ENCODE assay signal across 13 mouse cellular contexts in genomic region chr12:51736381-51736780, GRCm38 (mm10). TPM values are rescaled to one million over a fixed set of nuclear protein-coding genes. Genes with fewer than 3 reads are reported as not detected.
DNase-seq lines count a peak whose midpoint lies in the region; ATAC-seq and TF ChIP-seq lines count a peak whose summit lies in the region.
"Had no signal": no experiment of that assay in that cellular context is flagged by ENCODE, and none has a peak within 500 bp of the region (broad histone marks: within the 10 kb centered on the region; RNA-seq: fewer than 3 reads in every experiment).

No protein-coding gene starts in this region.

- H3K4me3 ChIP-seq in forebrain, embryonic 15.5 days: no peak overlapping the region
- no peak overlapping the region for H3K4me3 ChIP-seq in forebrain, postnatal 0 days (ENCODE audit: low read depth, low read length)
- H3K4me3 ChIP-seq in intestine, embryonic 14.5 days (ENCODE audit: low read depth, low read length): no peak overlapping the region
- no peak overlapping the region for H3K4me3 ChIP-seq in intestine, postnatal 0 days (ENCODE audit: low read depth, low read length)
- H3K4me3 ChIP-seq in testis, adult 2 months (ENCODE audit: control insufficient read depth, low read depth, low read length): no peak overlapping the region
- H3K4me3 ChIP-seq: embryonic facial prominence, embryonic 15.5 days; hindbrain, embryonic 12.5 days; midbrain, embryonic 13.5 days had no signal

- H3K36me3 ChIP-seq in forebrain, embryonic 15.5 days: 0 out of 2 replicates have a peak, but pooled peaks cover 2% of the 10 kb centered on the region
- H3K36me3 ChIP-seq in forebrain, postnatal 0 days (ENCODE audit: insufficient read depth): no peaks in the 10 kb centered on the region
- H3K36me3 ChIP-seq in intestine, embryonic 14.5 days (ENCODE audit: control insufficient read depth, insufficient read depth, low read length): no peaks in the 10 kb centered on the region
- H3K36me3 ChIP-seq in intestine, postnatal 0 days (ENCODE audit: control insufficient read depth, insufficient read depth): no peaks in the 10 kb centered on the region
- no peaks in the 10 kb centered on the region for H3K36me3 ChIP-seq in testis, adult 2 months (ENCODE audit: control insufficient read depth, insufficient read depth, low read length)
- H3K36me3 ChIP-seq: embryonic facial prominence, embryonic 15.5 days had no signal

- no peaks in the 10 kb centered on the region for H3K9me3 ChIP-seq in forebrain, embryonic 15.5 days
- no peaks in the 10 kb centered on the region for H3K9me3 ChIP-seq in forebrain, postnatal 0 days (ENCODE audit: low read length)
- no peaks in the 10 kb centered on the region for H3K9me3 ChIP-seq in intestine, embryonic 14.5 days (ENCODE audit: control insufficient read depth, low read length)
- no peaks in the 10 kb centered on the region for H3K9me3 ChIP-seq in intestine, postnatal 0 days (ENCODE audit: control insufficient read depth)
- H3K9me3 ChIP-seq: embryonic facial prominence, embryonic 15.5 days; hindbrain, embryonic 12.5 days; midbrain, embryonic 13.5 days had no signal

- H3K9ac ChIP-seq in forebrain, embryonic 15.5 days (replicated peaks): no peak overlapping the region
- H3K9ac ChIP-seq in forebrain, postnatal 0 days: no peak overlapping the region
- no peak overlapping the region for H3K9ac ChIP-seq in intestine, embryonic 14.5 days (ENCODE audit: low read length)
- no peak overlapping the region for H3K9ac ChIP-seq in intestine, postnatal 0 days (ENCODE audit: low read depth, low read length)
- H3K9ac ChIP-seq: embryonic facial prominence, embryonic 15.5 days; hindbrain, embryonic 12.5 days; midbrain, embryonic 13.5 days had no signal

- H3K4me1 ChIP-seq in forebrain, embryonic 15.5 days: peaks cover 4% of the 10 kb centered on the region; the same call in 1 of the 2 replicates
- no peaks in the 10 kb centered on the region for H3K4me1 ChIP-seq in forebrain, postnatal 0 days (ENCODE audit: insufficient read depth)
- peaks cover 20% of the 10 kb centered on the region; the same call in 1 of the 2 replicates for H3K4me1 ChIP-seq in intestine, embryonic 14.5 days (replicated peaks; ENCODE audit: control insufficient read depth, insufficient read depth, low read length)
- peaks cover 12% of the 10 kb centered on the region; the same call in 1 of the 2 replicates for H3K4me1 ChIP-seq in intestine, postnatal 0 days (replicated peaks; ENCODE audit: control insufficient read depth, insufficient read depth, low read length)
- H3K4me1 ChIP-seq in testis, adult 2 months (ENCODE audit: control insufficient read depth, insufficient read depth, low read length): peaks cover 2% of the 10 kb centered on the region; the same call in 1 of the 2 replicates
- H3K4me1 ChIP-seq: hindbrain, embryonic 12.5 days; midbrain, embryonic 13.5 days had no signal

- 0 out of 2 replicates have a peak, but pooled peaks have one; percentile 15 for ATAC-seq in forebrain, embryonic 15.5 days (replicated peaks)
- no peak for ATAC-seq in forebrain, postnatal 0 days
- ATAC-seq in intestine, embryonic 14.5 days (replicated peaks; ENCODE audit: low FRiP score, low TSS enrichment, low read depth): no peak
- no peak for ATAC-seq in intestine, postnatal 0 days
- ATAC-seq: midbrain, embryonic 13.5 days had no signal

- H3K27ac ChIP-seq in forebrain, embryonic 15.5 days (replicated peaks): no peak overlapping the region
- H3K27ac ChIP-seq in forebrain, postnatal 0 days (ENCODE audit: low read depth, low read length): no peak overlapping the region
- H3K27ac ChIP-seq in intestine, embryonic 14.5 days (ENCODE audit: low read depth): 0 out of 2 replicates have a peak overlapping the region, but pooled peaks have one; percentile 0
- no peak overlapping the region for H3K27ac ChIP-seq in intestine, postnatal 0 days (ENCODE audit: low read depth, low read length)
- H3K27ac ChIP-seq in testis, adult 2 months (ENCODE audit: control insufficient read depth, insufficient read depth, low read depth, low read length): peak overlapping the region; percentile 53
- H3K27ac ChIP-seq: embryonic facial prominence, embryonic 15.5 days; hindbrain, embryonic 12.5 days; midbrain, embryonic 13.5 days had no signal

- 44% methylated on average over 3 of the region's 3 CpGs for WGBS in forebrain, embryonic 15.5 days
- WGBS in forebrain, postnatal 0 days: 49% methylated on average over 3 of the region's 3 CpGs
- 66% methylated on average over 3 of the region's 3 CpGs for WGBS in intestine, embryonic 14.5 days
- WGBS in intestine, postnatal 0 days: 57% methylated on average over 3 of the region's 3 CpGs

- H3K4me2 ChIP-seq in forebrain, embryonic 15.5 days (replicated peaks): no peak overlapping the region
- H3K4me2 ChIP-seq in forebrain, postnatal 0 days (ENCODE audit: low read depth): no peak overlapping the region
- H3K4me2 ChIP-seq in intestine, embryonic 14.5 days (ENCODE audit: low read length): no peak overlapping the region
- no peak overlapping the region for H3K4me2 ChIP-seq in intestine, postnatal 0 days (replicated peaks; ENCODE audit: low read depth)
- H3K4me2 ChIP-seq: embryonic facial prominence, embryonic 15.5 days; hindbrain, embryonic 12.5 days; midbrain, embryonic 13.5 days had no signal

- TF ChIP-seq CTCF in forebrain, postnatal 0 days (IDR thresholded peaks at IDR 0.05; ENCODE audit: low read depth): no peak
- TF ChIP-seq CTCF in intestine, postnatal 0 days (IDR thresholded peaks at IDR 0.05; ENCODE audit: low read depth): no peak
- TF ChIP-seq CTCF in testis, adult 2 months (IDR thresholded peaks at IDR 0.05; ENCODE audit: control insufficient read depth, insufficient read depth, insufficient replicate concordance, low read depth, low read length): no peak

- no peaks in the 10 kb centered on the region for H3K27me3 ChIP-seq in forebrain, embryonic 15.5 days
- H3K27me3 ChIP-seq in forebrain, postnatal 0 days (ENCODE audit: insufficient read depth, low read length): no peaks in the 10 kb centered on the region
- no peaks in the 10 kb centered on the region for H3K27me3 ChIP-seq in intestine, embryonic 14.5 days (replicated peaks; ENCODE audit: control insufficient read depth, insufficient read depth, low read length)
- no peaks in the 10 kb centered on the region for H3K27me3 ChIP-seq in intestine, postnatal 0 days (replicated peaks; ENCODE audit: control insufficient read depth, insufficient read depth, low read length)
- no peaks in the 10 kb centered on the region for H3K27me3 ChIP-seq in testis, adult 2 months (ENCODE audit: control insufficient read depth, insufficient read depth, low read length)
- H3K27me3 ChIP-seq: embryonic facial prominence, embryonic 15.5 days; hindbrain, embryonic 12.5 days; midbrain, embryonic 13.5 days had no signal

- no peak for DNase-seq in forebrain, postnatal 0 days
- DNase-seq in intestine, embryonic 14.5 days (ENCODE audit: low spot score): no peak
- DNase-seq in testis, postnatal 10 days (ENCODE audit: low spot score): no peak
- DNase-seq in layer of hippocampus, adult 9-10 months (ENCODE audit: low spot score): no peak
- no peak for DNase-seq in thymus, postnatal 25 days
- DNase-seq: B cell, adult 2 months; cerebellum, postnatal 25 days had no signal

- TF ChIP-seq POLR2A in testis, adult 2 months (IDR thresholded peaks at IDR 0.05; ENCODE audit: control insufficient read depth, low read depth, low read length): no peak

RNA-seq across cellular contexts. Expression of gene Strn3, which starts 44.7 kb away (rescaled TPM):
- polyA plus RNA-seq in forebrain, embryonic 15.5 days (2015; fragmentation: Nextera tagmentation; extraction: Ambion mirVana): 41.3 and 44.3 TPM in 2 replicates
- total RNA-seq in forebrain, postnatal 0 days (2014; rRNA removed): 85.3 and 92.8 TPM in 2 replicates
- polyA plus RNA-seq in forebrain, postnatal 0 days (2015; fragmentation: Nextera tagmentation; extraction: Ambion mirVana): 25.6 and 30.8 TPM in 2 replicates
- 48.6 and 50.6 TPM in 2 replicates for polyA plus RNA-seq in intestine, embryonic 14.5 days (2014; fragmentation: Nextera tagmentation; extraction: Ambion mirVana)
- 22.2 and 22.9 TPM in 2 replicates for polyA plus RNA-seq in intestine, postnatal 0 days (2015; fragmentation: Nextera tagmentation; extraction: Ambion mirVana)
- polyA plus RNA-seq in testis, adult 2 months (2012; rRNA removed): 8.3 and 10.2 TPM in 2 replicates

RNA-seq across cellular contexts. Expression of gene Ap4s1, which starts 45.5 kb away (rescaled TPM):
- polyA plus RNA-seq in forebrain, embryonic 15.5 days (2015; fragmentation: Nextera tagmentation; extraction: Ambion mirVana): 43.3 and 46.4 TPM in 2 replicates
- total RNA-seq in forebrain, postnatal 0 days (2014; rRNA removed): 41.6 and 57.0 TPM in 2 replicates
- 60.2 and 65.6 TPM in 2 replicates for polyA plus RNA-seq in forebrain, postnatal 0 days (2015; fragmentation: Nextera tagmentation; extraction: Ambion mirVana)
- polyA plus RNA-seq in intestine, embryonic 14.5 days (2014; fragmentation: Nextera tagmentation; extraction: Ambion mirVana): 29.5 and 31.5 TPM in 2 replicates
- polyA plus RNA-seq in intestine, postnatal 0 days (2015; fragmentation: Nextera tagmentation; extraction: Ambion mirVana): 24.0 and 25.7 TPM in 2 replicates
- polyA plus RNA-seq in testis, adult 2 months (2012; rRNA removed): 6.0 and 8.3 TPM in 2 replicates

Comparison
In these comparisons a context has a peak if more than half of its experiments do, and no peak if none do; other contexts are left out.
1. H3K27ac ChIP-seq: peak in intestine, embryonic 14.5 days (single experiment) and testis, adult 2 months (single experiment); none in forebrain, embryonic 15.5 days (single experiment), forebrain, postnatal 0 days (single experiment) and intestine, postnatal 0 days (single experiment).